Mouse (Mus musculus): ENCODE measurements at regions not wholly inside any gene's neighbourhood (a gene's known extent, or its start where the extent isn't known, plus 50 kb on each side); places are given as distances from the start of the nearest gene placed in this dataset.

- H3K9ac ChIP-seq = no peak overlapping the region
- H3K4me2 ChIP-seq = no peak overlapping the region
- H3K9me3 ChIP-seq (ENCODE audit: low read depth, low read length) = no peaks in the 10 kb centered on the region; the same call in 1 of the 2 replicates
- WGBS = 74% methylated on average over 8 of the region's 8 CpGs
- H3K4me3 ChIP-seq (ENCODE audit: low read depth, low read length) = no peak overlapping the region
- ATAC-seq (ENCODE audit: insufficient read depth) (peak; percentile 14; the same call in 1 of the 2 replicates), DNase-seq (peak; percentile 36)
- no peaks in the 10 kb centered on the region for H3K36me3 ChIP-seq (ENCODE audit: insufficient read depth)
- H3K4me1 ChIP-seq (ENCODE audit: insufficient read depth) = no peaks in the 10 kb centered on the region
- H3K27me3 ChIP-seq (ENCODE audit: insufficient read depth, low read length) = no peaks in the 10 kb centered on the region
- no peak overlapping the region for H3K27ac ChIP-seq (ENCODE audit: low read depth)
- TF ChIP-seq CTCF (IDR thresholded peaks at IDR 0.05; ENCODE audit: low read depth) = no peak
Measured at GRCm38 (mm10) chr17:44373744-44374456, 185.5 kb downstream of the Clic5 start.

GRCm38 (mm10) chr17:44378391-44378790, 190.0 kb downstream of the Clic5 start:
- Histone ChIP-seq H3K36me3 (ENCODE audit: insufficient read depth) (no peaks in the 10 kb centered on the region), H3K27me3 (ENCODE audit: insufficient read depth, low read length) (no peaks in the 10 kb centered on the region), H3K9me3 (ENCODE audit: low read depth, low read length) (no peaks in the 10 kb centered on the region), H3K27ac (ENCODE audit: low read depth) (no peak overlapping the region), H3K4me1 (ENCODE audit: insufficient read depth) (no peaks in the 10 kb centered on the region), H3K9ac (no peak overlapping the region), H3K4me3 (ENCODE audit: low read depth, low read length) (no peak overlapping the region), H3K4me2 (no peak overlapping the region)
- no peak for DNase-seq
- no peak for TF ChIP-seq CTCF (IDR thresholded peaks at IDR 0.05; ENCODE audit: low read depth)
- ATAC-seq (ENCODE audit: insufficient read depth) = no peak
- 70% methylated on average over 7 of the region's 7 CpGs for WGBS

GRCm38 (mm10) chr17:44388916-44389315, 200.5 kb downstream of the Clic5 start:
- Histone ChIP-seq H3K4me3 (ENCODE audit: low read depth, low read length) (no peak overlapping the region), H3K9ac (no peak overlapping the region), H3K4me2 (no peak overlapping the region), H3K4me1 (ENCODE audit: insufficient read depth) (no peaks in the 10 kb centered on the region), H3K36me3 (ENCODE audit: insufficient read depth) (no peaks in the 10 kb centered on the region), H3K9me3 (ENCODE audit: low read depth, low read length) (no peaks in the 10 kb centered on the region), H3K27me3 (ENCODE audit: insufficient read depth, low read length) (no peaks in the 10 kb centered on the region), H3K27ac (ENCODE audit: low read depth) (no peak overlapping the region)
- ATAC-seq (ENCODE audit: insufficient read depth) (no peak), DNase-seq (no peak)
- TF ChIP-seq CTCF (IDR thresholded peaks at IDR 0.05; ENCODE audit: low read depth) = no peak
- 87% methylated on average over 2 of the region's 2 CpGs for WGBS

GRCm38 (mm10) chr17:44397829-44398228, 209.4 kb downstream of the Clic5 start:
- ATAC-seq (ENCODE audit: insufficient read depth) (no peak), DNase-seq (no peak)
- no peaks in the 10 kb centered on the region for H3K9me3 ChIP-seq (ENCODE audit: low read depth, low read length)
- H3K4me3 ChIP-seq (ENCODE audit: low read depth, low read length) = no peak overlapping the region
- H3K4me1 ChIP-seq (ENCODE audit: insufficient read depth) = no peaks in the 10 kb centered on the region
- WGBS = 81% methylated on average over 5 of the region's 5 CpGs
- H3K9ac ChIP-seq = no peak overlapping the region
- H3K4me2 ChIP-seq = no peak overlapping the region
- no peaks in the 10 kb centered on the region for H3K27me3 ChIP-seq (ENCODE audit: insufficient read depth, low read length)
- TF ChIP-seq CTCF (IDR thresholded peaks at IDR 0.05; ENCODE audit: low read depth) = no peak
- no peak overlapping the region for H3K27ac ChIP-seq (ENCODE audit: low read depth)
- no peaks in the 10 kb centered on the region for H3K36me3 ChIP-seq (ENCODE audit: insufficient read depth)

GRCm38 (mm10) chr17:44398231-44398630, 209.8 kb downstream of the Clic5 start:
- DNase-seq (no peak), ATAC-seq (ENCODE audit: insufficient read depth) (no peak)
- TF ChIP-seq CTCF (IDR thresholded peaks at IDR 0.05; ENCODE audit: low read depth) = no peak
- Histone ChIP-seq H3K9ac (no peak overlapping the region), H3K4me3 (ENCODE audit: low read depth, low read length) (no peak overlapping the region), H3K4me2 (no peak overlapping the region), H3K9me3 (ENCODE audit: low read depth, low read length) (no peaks in the 10 kb centered on the region), H3K4me1 (ENCODE audit: insufficient read depth) (no peaks in the 10 kb centered on the region), H3K36me3 (ENCODE audit: insufficient read depth) (no peaks in the 10 kb centered on the region), H3K27ac (ENCODE audit: low read depth) (no peak overlapping the region), H3K27me3 (ENCODE audit: insufficient read depth, low read length) (no peaks in the 10 kb centered on the region)
- 74% methylated on average over 5 of the region's 5 CpGs for WGBS

- H3K36me3 ChIP-seq (ENCODE audit: insufficient read depth) = no peaks in the 10 kb centered on the region
- no peak overlapping the region for H3K4me3 ChIP-seq (ENCODE audit: low read depth, low read length)
- H3K9ac ChIP-seq = no peak overlapping the region
- no peaks in the 10 kb centered on the region for H3K4me1 ChIP-seq (ENCODE audit: insufficient read depth)
- DNase-seq (no peak), ATAC-seq (ENCODE audit: insufficient read depth) (no peak)
- no peaks in the 10 kb centered on the region for H3K27me3 ChIP-seq (ENCODE audit: insufficient read depth, low read length)
- no peaks in the 10 kb centered on the region for H3K9me3 ChIP-seq (ENCODE audit: low read depth, low read length)
- H3K27ac ChIP-seq (ENCODE audit: low read depth) = no peak overlapping the region
- no peak overlapping the region for H3K4me2 ChIP-seq
- TF ChIP-seq CTCF (IDR thresholded peaks at IDR 0.05; ENCODE audit: low read depth) = no peak
- WGBS = 80% methylated on average over 6 of the region's 6 CpGs
Measured at GRCm38 (mm10) chr17:44404923-44405322, 216.5 kb downstream of the Clic5 start.

GRCm38 (mm10) chr17:44410961-44411360, 222.6 kb downstream of the Clic5 start:
- Histone ChIP-seq H3K4me1 (ENCODE audit: insufficient read depth) (no peaks in the 10 kb centered on the region), H3K4me2 (no peak overlapping the region), H3K9me3 (ENCODE audit: low read depth, low read length) (0 out of 2 replicates have a peak, but pooled peaks cover 4% of the 10 kb centered on the region), H3K9ac (no peak overlapping the region), H3K4me3 (ENCODE audit: low read depth, low read length) (no peak overlapping the region), H3K27me3 (ENCODE audit: insufficient read depth, low read length) (no peaks in the 10 kb centered on the region), H3K36me3 (ENCODE audit: insufficient read depth) (no peaks in the 10 kb centered on the region), H3K27ac (ENCODE audit: low read depth) (no peak overlapping the region)
- no peak for TF ChIP-seq CTCF (IDR thresholded peaks at IDR 0.05; ENCODE audit: low read depth)
- ATAC-seq (ENCODE audit: insufficient read depth) (no peak), DNase-seq (no peak)
- 66% methylated on average over 2 of the region's 2 CpGs for WGBS

All from lung, embryonic 14.5 days (tissue).